Mouse (Mus musculus) cerebellum, postnatal 10 days (tissue): ENCODE data around the gene Lztr1.

ENCODE experiments used
- DNase-seq, 2 experiments: peaks; one replicate each; pipeline ENCODE4 v3.0.0; 2021; ENCODE audit warnings: mixed read lengths in 2 of 2

Gene Lztr1

GRCm38 (mm10) chr16:17508546-17509239, at the start of gene Lztr1:
Gene Lztr1, plus strand, starts transcription at chr16:17508688.
- DNase-seq = peak; percentile 94

DNA sequence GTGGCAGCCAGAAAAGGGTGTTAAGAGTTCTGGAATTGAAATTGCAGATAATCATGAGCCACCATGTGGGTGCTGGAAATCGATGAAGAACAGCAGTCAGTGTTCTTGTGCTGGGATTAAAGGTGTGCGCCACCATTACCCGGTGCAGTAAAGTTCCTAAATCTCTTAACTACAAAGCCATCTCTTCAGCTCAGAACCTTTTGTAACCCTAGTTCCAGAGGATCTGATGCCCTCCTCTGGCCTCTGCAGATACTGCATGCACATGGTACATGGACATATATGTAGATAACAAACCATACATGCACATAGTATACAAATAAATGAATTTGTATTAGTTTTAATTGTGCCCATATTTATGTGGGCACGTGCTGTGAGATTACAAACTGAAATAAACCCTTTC, 48.2 kb upstream of the Lztr1 start:
- DNase-seq = peak; percentile 38 to 43

GRCm38 (mm10) chr16:17461596-17461995, 46.9 kb upstream of the Lztr1 start:
- no peak for DNase-seq

GRCm38 (mm10) chr16:17463184-17463583, 45.3 kb upstream of the Lztr1 start:
- DNase-seq = no peak

DNA sequence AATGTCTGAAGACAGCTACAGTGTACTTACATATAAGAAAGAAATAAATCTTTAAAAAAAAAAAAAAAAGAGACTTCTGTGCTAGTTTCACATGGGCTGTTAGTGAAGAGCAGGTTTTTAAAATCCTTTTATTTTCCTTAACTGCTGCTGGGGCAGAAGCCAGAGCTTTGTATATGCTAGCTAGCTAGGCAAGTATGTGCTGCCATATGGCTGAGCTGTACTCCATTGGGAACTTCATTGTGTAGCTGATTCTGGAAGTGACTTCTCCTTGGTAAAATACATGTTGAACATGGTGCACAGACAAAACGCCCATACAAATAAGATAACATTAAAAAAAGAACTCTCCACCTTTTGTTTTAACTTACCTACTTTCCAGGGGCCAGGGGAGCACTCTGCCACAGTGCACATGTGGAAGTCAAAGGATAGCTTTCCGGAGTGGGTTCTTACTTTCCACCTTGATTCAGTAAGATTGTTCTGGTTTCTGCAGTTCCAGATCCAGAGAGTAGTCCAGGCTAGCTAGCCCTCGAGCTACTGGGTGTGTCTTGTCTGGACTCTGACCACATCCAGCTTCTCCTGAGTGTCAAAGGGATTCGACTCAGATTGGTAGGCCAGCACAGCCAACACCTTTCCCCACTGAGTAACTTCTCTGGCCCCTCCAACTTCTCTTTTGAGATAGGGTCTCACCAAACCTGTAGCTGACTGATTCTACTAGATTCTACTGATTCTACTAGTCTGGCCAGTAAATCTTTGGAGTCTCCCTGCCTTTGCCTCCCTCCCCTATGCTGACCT, 41.4 kb upstream of the Lztr1 start:
- DNase-seq = no peak

DNA sequence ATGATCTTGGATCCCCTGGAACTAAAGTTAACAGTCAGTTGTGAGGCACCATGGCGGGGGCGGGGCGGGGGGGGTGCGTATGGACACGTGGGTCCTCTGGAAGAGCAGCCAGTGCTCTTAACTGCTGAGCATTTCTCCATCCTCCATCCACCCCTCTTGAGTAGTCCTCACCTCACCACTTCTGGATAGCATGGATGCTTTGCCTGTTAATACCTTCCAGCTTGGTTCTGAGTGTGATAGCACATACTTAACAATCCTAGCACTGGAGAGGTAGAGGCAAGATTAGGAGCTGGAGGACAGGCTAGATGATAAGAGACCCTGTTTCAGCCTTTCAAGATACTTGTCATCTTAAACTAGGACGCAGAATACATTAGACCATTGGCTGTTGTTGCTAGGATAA, 36.0 kb upstream of the Lztr1 start:
- no peak for DNase-seq

- DNase-seq = peak; percentile 58 to 66
These were observed 34.4 kb upstream of the Lztr1 start for GRCm38 (mm10) chr16:17474091-17474490.

DNA sequence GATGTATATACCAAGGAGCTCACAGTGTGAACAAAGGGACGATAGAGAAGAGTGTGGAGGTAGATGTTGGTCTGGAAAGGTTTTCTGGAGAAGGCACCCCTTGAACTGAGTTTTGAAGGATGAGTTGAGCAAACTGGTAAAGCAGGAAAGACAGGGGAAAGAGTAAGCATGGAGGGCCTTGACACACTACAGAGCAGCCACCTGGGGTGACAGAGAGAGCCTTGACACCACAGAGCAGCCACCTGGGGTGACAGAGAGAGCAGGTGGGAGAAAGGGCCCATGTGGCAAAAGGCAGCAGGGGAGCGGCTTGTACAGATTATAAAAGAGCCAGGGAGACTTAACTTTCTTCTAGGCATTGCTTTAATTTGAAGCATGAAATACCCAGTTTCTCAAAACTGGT, 33.7 kb upstream of the Lztr1 start:
- no peak for DNase-seq

DNA sequence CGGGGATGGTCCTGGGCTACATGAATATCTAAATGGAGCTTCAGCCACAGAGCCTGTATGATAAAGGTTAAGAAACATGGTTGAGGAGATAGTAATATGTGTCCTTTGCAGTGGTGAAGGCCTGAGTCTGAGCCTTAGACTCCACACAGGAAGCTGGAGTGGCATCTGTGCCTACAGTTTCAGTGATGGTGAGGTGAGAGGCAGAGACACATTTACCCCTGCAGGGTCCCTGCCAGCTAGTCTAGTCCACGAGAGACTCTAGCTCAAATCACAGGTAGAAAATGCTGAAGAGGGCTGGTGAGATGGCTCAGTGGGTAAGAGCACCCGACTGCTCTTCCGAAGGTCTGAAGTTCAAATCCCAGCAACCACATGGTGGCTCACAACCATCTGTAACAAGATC, 33.2 kb upstream of the Lztr1 start:
- DNase-seq = no peak

DNA sequence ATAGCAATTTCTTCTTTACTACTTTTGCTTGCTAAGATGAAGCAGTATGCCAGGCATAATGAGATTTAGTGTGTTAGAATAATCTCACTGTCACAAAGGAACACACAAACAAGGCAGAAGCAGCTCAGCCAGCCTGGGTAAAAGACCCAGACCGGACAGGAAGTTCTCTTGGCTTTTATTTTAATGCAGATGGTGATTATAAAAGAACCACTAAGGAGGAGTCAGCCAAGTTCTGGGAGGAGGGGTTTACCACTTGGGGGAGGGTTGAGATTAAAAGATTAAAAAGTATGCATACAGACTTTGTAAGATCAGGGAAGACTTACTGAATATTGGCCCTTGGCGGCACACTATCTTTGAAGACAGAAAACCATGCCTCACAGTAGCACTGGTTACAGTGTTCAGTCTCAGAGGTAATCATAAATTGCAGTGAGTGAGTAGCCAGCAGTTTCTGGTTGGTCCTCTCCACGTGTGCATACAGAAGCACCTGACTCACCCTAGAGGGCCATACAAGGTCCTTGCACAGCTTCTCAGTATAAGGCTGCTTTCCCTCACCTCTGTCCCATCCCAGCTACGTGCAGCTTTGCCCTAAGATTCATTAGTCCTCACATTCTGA, 30.1 kb upstream of the Lztr1 start:
- DNase-seq = no peak

- DNase-seq = no peak
These were observed 27.0 kb upstream of the Lztr1 start for GRCm38 (mm10) chr16:17481465-17481864.

DNA sequence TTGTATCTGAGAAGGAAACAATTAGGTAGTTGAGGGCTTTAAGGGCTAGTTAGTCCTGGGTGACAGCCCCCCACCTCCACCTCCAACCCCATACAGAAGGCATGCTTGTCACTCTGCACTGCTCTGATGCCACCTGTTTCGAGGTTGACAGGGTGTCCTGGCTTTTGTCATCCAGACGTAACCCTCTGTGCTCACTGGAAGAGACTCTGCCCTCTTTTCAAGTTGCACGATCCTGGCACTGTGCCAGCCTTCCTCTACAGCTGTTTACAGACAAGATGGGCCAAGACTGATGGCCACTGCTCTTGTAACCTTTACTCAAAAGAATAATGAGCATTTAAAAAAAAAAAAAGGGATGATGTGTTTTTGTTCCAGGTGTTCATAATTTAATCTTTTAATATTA, 22.0 kb upstream of the Lztr1 start:
- peak; percentile 52 to 54 for DNase-seq

- DNase-seq = peak; percentile 58 to 66
These were observed 19.7 kb upstream of the Lztr1 start for GRCm38 (mm10) chr16:17488478-17489468.

DNA sequence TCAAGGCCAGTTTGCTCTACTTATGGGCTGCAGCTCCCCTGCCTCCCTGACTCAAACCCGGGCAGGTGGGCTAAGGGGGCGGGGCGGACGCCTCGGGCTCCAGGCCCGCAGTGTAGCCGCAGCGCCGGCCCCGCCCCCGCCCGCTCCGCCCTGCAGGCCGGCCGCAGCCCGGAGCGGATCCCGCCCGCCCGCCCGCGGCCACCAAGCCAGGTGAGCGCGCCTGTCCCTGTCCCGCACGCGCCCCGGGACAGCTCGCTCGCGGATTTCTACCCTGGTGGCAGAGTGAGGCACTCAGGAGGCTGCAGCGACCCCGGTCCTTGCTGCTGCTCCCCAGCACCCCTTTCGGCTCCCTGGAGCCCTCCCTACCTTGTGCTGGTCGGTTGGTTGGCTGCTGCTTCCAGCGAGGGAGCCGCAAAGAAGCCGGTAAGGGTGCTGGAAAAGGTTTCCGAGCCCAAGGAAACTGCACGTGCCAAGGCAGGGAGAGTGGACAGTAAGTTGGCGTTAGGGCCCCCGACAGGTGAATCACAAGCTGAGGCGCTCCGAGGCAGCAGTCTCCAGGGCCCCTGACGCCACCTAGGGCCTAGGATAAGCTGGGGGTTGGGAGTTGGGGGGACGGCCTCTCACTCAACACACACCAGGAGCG, 18.9 kb upstream of the Lztr1 start, which contains the start of gene Aifm3:
Gene Aifm3 (plus strand): TSS at position 143 of the 643 bp plus-strand sequence.
- DNase-seq = peak; percentile 44 to 61

- DNase-seq = peak; percentile 57 to 66
These were observed 17.3 kb upstream of the Lztr1 start for GRCm38 (mm10) chr16:17491154-17491553.

DNA sequence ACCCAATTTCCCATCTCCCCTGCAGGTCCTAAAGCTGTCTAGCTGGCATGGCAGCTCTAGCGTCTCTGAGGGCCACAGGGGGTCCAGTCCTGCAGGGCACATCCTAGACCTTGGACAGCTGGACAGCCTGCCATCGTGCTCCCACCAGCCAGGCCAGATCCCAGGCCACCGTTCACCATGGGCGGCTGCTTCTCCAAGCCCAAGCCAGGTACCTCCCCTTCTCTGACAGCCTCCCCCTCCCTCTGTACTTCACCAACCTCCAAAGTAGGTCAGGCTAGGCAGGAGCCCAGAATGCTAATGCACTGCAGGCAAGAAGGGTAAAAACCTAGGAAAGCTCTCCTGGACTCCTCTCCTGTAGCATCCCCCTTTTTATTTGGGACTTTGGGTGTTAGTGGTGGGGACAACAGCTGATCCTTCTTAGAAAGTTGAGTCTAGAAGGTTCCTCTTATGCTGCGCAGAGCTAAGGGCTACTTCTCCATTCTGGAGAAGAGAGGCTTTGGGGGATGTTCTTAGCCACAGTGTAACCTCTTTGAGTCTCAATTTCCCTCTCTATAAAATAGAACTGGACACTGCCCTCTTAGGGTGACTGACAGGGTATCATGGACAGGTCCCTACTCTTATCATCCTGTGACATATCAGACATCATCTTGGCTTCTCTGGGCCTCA, 16.5 kb upstream of the Lztr1 start:
- DNase-seq = peak; percentile 68 to 71

GRCm38 (mm10) chr16:17496499-17497305, 11.8 kb upstream of the Lztr1 start:
- peak; percentile 83 to 85 for DNase-seq

DNA sequence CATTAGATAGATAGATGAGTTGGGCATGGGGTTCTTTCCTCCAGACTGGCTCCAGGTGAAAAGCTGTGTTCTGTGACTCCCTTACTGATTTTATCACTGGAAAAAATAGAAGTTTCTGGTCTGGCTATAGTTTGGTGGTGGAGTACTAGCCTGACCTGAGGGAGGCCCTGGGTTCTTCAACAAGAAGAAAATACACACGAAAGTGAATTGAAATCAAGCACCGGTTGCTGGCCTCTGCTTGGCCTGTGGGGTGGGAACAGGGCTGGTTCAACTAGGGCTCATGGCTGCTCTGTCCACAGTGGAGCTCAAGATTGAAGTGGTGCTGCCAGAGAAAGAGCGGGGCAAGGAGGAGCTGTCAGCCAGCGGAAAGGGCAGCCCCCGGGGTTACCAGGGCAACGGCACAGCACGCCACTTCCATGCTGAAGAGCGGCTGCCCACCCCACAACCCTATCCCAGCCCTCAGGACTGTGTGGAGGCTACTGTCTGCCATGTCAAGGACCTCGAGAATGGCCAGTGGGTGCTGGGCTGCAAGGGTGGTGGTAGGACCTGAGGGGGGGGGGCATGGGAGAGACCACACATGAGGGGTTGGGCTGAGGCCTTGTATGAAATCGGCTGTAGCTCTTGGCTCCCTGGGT, 9.1 kb upstream of the Lztr1 start:
- peak; percentile 78 to 86 for DNase-seq

DNA sequence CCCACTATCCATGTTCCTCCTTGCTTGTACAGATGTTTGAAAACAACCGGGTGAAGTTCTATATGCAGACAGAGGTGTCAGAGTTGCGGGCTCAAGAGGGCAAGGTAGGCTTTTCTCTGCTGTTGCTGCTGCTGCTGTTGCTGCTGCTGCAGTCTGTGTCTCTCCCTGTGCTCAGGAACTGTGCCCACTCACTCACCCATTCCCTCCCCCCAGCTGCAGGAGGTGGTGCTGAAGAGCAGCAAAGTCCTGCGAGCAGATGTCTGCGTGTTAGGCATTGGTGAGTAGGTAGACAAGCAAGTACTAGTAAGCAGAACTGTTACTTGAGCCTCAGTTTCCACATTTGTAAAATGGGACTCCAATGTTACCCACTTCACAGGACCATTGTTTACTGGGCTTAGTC, 5.8 kb upstream of the Lztr1 start:
- no peak for DNase-seq

DNA sequence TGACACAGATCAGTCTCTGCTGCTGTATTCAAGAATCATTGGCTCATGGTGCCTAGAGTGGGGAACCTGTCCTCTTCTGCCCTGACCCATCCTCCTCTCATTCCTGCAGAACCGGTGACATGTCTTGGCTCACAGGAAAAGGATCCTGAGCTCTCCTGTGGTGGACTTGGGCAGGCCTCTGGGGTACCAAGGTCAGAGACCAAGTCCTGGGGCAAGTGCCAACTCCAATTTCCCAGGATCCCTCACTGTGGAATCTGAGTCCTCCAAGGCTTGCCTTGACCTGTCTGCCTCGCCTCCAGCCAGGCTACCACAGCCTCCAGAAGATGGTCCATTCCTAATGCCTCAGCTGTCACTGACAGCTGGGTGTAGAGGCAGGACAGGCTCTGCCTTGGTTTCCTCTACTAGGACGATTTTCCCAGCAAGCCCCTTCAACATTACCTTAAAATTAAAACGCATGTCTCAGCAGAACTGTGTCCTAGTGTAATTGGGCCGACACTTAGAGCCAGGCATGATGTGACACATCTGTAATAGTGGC, 1.4 kb upstream of the Lztr1 start:
- DNase-seq = no peak
